Mouse (Mus musculus) heart, embryonic 14.5 days (tissue): ENCODE results near the gene Mettl3. TPM values are rescaled to one million over a fixed set of nuclear protein-coding genes. Genes with fewer than 3 reads are reported as not detected.

ENCODE experiments used
- ATAC-seq: fragments of 200-750 bp; cut with Nextera tagmentation; 2 replicates; pipeline ENCODE4 v1.8.0; 2017; ENCODE audit warnings: low read depth, moderate TSS enrichment; ENCODE audit not compliant: insufficient number of reproducible peaks, insufficient read depth, low FRiP score
- H3K27ac ChIP-seq, 2 experiments: fragments of 200-500 bp in 1 of 2; fragments of 300-500 bp in 1 of 2; sonication (generic) in 1 of 2; replicated peaks in 1 of 2; 2 replicates each; pipeline ENCODE4 v1.5.1; 2012 to 2014; ENCODE audit warnings: low read depth in 2 of 2, low read length in 2 of 2, control low read depth in 1 of 2, mild to moderate bottlenecking in 1 of 2, mixed read lengths in 1 of 2; ENCODE audit not compliant: control insufficient read depth in 1 of 2, insufficient read depth in 1 of 2
- H3K27me3 ChIP-seq: fragments of 300-500 bp; sonication (generic); 2 replicates; pipeline ENCODE4 v1.6.1; 2014; ENCODE audit warnings: mild to moderate bottlenecking, low read length, control low read depth; ENCODE audit not compliant: control insufficient read depth, insufficient read depth
- H3K36me3 ChIP-seq: fragments of 300-500 bp; sonication (generic); 2 replicates; pipeline ENCODE4 v1.6.1; 2014; ENCODE audit warnings: mild to moderate bottlenecking, control low read depth, low read length, mixed read lengths; ENCODE audit not compliant: control insufficient read depth, insufficient read depth
- H3K4me1 ChIP-seq, 2 experiments: fragments of 200-500 bp in 1 of 2; fragments of 300-500 bp in 1 of 2; sonication (generic) in 1 of 2; 2 replicates each; pipeline ENCODE4 v1.6.1; 2012 to 2014; ENCODE audit warnings: low read length in 2 of 2, control low read depth in 1 of 2, mixed read lengths in 1 of 2; ENCODE audit not compliant: control insufficient read depth in 2 of 2, insufficient read depth in 2 of 2
- H3K4me2 ChIP-seq: fragments of 300-500 bp; sonication (generic); 2 replicates; pipeline ENCODE4 v1.6.1; 2014; ENCODE audit warnings: mild to moderate bottlenecking, low read length
- H3K4me3 ChIP-seq, 2 experiments: fragments of 200-500 bp in 1 of 2; fragments of 300-500 bp in 1 of 2; sonication (generic) in 1 of 2; 2 replicates each; pipeline ENCODE4 v1.5.1; 2012 to 2014; ENCODE audit warnings: low read length in 2 of 2, mild to moderate bottlenecking in 2 of 2, control low read depth in 1 of 2, low read depth in 1 of 2, moderate library complexity in 1 of 2; ENCODE audit not compliant: control insufficient read depth in 1 of 2, insufficient read depth in 1 of 2
- H3K9ac ChIP-seq: fragments of 300-500 bp; sonication (generic); 2 replicates; pipeline ENCODE4 v1.6.1; 2014; ENCODE audit warnings: mild to moderate bottlenecking, low read length
- H3K9me3 ChIP-seq: fragments of 300-500 bp; sonication (generic); 2 replicates; pipeline ENCODE4 v1.6.1; 2016; ENCODE audit warnings: low read length, control low read depth; ENCODE audit not compliant: control insufficient read depth
- WGBS: fragments of 180-500 bp; shearing (Covaris S2); extraction: QIAGEN DNeasy Blood & Tissue Kit; methylation state at CpG from one replicate; pipeline ENCODE4 v1.1.7; 2014; 5-methylcytosine and 5-hydroxymethylcytosine counted together
- polyA plus RNA-seq: library from polyadenylated mRNA; unstranded; fragments of >200 nt; fragmentation: Nextera tagmentation; extraction: Ambion mirVana; gene quantifications from 2 replicates; pipeline ENCODE4 v1.2.1, GENCODE M21; 2014

Mettl3 gene
- polyA plus RNA-seq, 1 experiment from 2014 or later, result 24.1 TPM

GRCm38 (mm10) chr14:52327375-52327901, 22.5 kb upstream of the Mettl3 start:
- peaks cover 2 to 6% of the 10 kb centered on the region in 2 experiments; a peak in 3 of 4 replicates for H3K4me1 ChIP-seq
- peaks cover 34% of the 10 kb centered on the region for H3K27me3 ChIP-seq
- no peak overlapping the region for H3K9ac ChIP-seq
- ATAC-seq, result no peak
- no peaks in the 10 kb centered on the region for H3K36me3 ChIP-seq
- peak overlapping the region; percentile 47 for H3K4me3 ChIP-seq
- H3K27ac ChIP-seq, result no peak overlapping the region
- H3K4me2 ChIP-seq, result peak overlapping the region; percentile 85
- 3% methylated on average over 14 of the region's 14 CpGs for WGBS
- no peaks in the 10 kb centered on the region for H3K9me3 ChIP-seq

- H3K4me1 ChIP-seq, result peaks cover 2 to 6% of the 10 kb centered on the region in 2 experiments; a peak in 3 of 4 replicates
- H3K9ac ChIP-seq, result no peak overlapping the region
- H3K27me3 ChIP-seq, result peaks cover 29% of the 10 kb centered on the region
- no peak for ATAC-seq
- H3K4me3 ChIP-seq, result no peak overlapping the region
- no peak overlapping the region for H3K27ac ChIP-seq
- 18% methylated on average over 4 of the region's 4 CpGs for WGBS
- H3K9me3 ChIP-seq, result no peaks in the 10 kb centered on the region
- H3K36me3 ChIP-seq, result no peaks in the 10 kb centered on the region
- H3K4me2 ChIP-seq, result no peak overlapping the region
Observed at GRCm38 (mm10) chr14:52325890-52326289, 21.0 kb upstream of the Mettl3 start.

DNA sequence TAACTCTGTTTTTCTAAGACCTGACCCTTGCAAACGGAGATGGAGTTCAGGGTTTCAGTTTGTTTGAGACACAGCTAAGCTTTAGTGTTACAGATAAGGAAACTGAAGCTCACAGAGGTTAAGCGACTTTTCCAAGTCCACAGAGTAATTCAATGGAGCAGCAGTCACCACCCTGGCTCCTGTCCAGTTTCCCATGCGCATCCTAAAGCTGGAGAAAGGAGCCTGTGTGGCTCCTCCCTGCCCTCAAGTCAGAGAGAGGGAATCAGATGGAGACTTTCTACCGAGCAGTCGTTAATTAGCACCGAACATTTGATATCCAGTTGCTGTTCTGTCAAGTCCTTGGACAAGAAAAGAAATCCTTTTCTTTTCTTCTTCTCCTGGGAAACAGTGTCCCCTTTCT, 14.4 kb upstream of the Mettl3 start:
- no peaks in the 10 kb centered on the region for H3K27me3 ChIP-seq
- no peak for ATAC-seq
- no peaks in the 10 kb centered on the region for H3K9me3 ChIP-seq
- H3K36me3 ChIP-seq, result peaks cover 3% of the 10 kb centered on the region; the same call in 1 of the 2 replicates
- peaks cover 8 to 17% of the 10 kb centered on the region in 2 experiments; a peak in 3 of 4 replicates for H3K4me1 ChIP-seq
- H3K4me3 ChIP-seq, result no peak overlapping the region
- H3K27ac ChIP-seq, result no peak overlapping the region
- 48% methylated on average over 6 of the region's 6 CpGs for WGBS
- no peak overlapping the region for H3K4me2 ChIP-seq
- no peak overlapping the region for H3K9ac ChIP-seq

DNA sequence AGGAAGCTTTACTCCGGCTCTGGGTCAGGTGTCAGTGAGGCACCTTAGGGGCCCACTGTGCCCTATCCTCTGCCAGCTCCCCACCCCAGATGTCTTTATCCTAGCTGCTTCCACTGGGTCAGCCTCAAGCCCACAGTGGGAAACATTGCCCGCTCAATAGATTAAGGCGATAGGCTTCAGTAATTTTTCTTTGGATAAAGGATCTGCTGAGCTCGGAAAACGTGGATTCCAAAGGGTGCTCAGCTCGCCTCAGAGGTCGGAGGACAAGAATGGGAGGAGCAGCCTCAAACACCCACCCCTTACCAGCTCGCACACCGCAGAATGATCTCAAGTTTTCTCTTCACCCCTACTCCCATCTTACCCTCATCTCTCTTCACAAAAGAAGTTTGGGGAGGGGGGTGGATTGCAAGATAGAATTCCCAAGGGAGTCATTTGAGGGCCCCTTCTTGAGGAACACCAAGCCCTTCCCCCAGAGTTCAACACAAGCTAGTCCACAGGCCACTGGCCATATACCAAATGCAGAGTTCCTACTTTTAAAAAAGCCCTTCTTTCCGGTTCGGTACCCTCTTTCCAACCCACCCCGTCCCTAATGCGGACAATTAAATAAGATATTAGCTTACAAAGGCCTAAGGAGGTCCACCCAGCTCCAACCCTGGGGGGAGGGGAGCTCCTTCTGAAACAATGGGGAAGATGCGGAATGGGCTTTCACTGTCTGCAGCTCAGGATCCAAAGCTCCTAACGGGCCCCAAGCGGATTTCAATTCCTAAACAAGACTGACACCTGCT, 11.7 kb upstream of the Mettl3 start:
- peaks cover 8 to 17% of the 10 kb centered on the region in 2 experiments; a peak in 3 of 4 replicates for H3K4me1 ChIP-seq
- H3K36me3 ChIP-seq, result peaks cover 30% of the 10 kb centered on the region
- 10% methylated on average over 16 of the region's 16 CpGs for WGBS
- peak overlapping the region; percentile 81 to 89 for H3K4me3 ChIP-seq
- H3K27ac ChIP-seq, result peak overlapping the region; percentile 64 to 81
- ATAC-seq, result peak; percentile 45
- no peaks in the 10 kb centered on the region for H3K9me3 ChIP-seq
- no peaks in the 10 kb centered on the region for H3K27me3 ChIP-seq
- peak overlapping the region; percentile 93 for H3K4me2 ChIP-seq
- H3K9ac ChIP-seq, result peak overlapping the region; percentile 92

GRCm38 (mm10) chr14:52315792-52316440, 11.0 kb upstream of the Mettl3 start:
- peak; percentile 72 for ATAC-seq
- Histone ChIP-seq H3K4me3 (peak overlapping the region; percentile 81 to 89), H3K27me3 (no peaks in the 10 kb centered on the region), H3K27ac (peak overlapping the region; percentile 80 to 81), H3K9ac (peak overlapping the region; percentile 92), H3K9me3 (no peaks in the 10 kb centered on the region), H3K4me1 (peaks cover 8 to 17% of the 10 kb centered on the region in 2 experiments; a peak in 3 of 4 replicates), H3K36me3 (peaks cover 35% of the 10 kb centered on the region), H3K4me2 (peak overlapping the region; percentile 93)
- under 1% methylated on average over 33 of the region's 41 CpGs for WGBS

- Histone ChIP-seq H3K4me1 (peaks cover 8 to 17% of the 10 kb centered on the region in 2 experiments; a peak in 3 of 4 replicates), H3K4me2 (peak overlapping the region; percentile 93), H3K27me3 (no peaks in the 10 kb centered on the region), H3K9ac (peak overlapping the region; percentile 92), H3K4me3 (peak overlapping the region; percentile 81 to 89), H3K27ac (peak overlapping the region; percentile 80 to 81; a peak in 3 of 4 replicates), H3K36me3 (peaks cover 35% of the 10 kb centered on the region), H3K9me3 (no peaks in the 10 kb centered on the region)
- WGBS, result 1% methylated on average over 17 of the region's 17 CpGs
- ATAC-seq, result no peak
Observed at GRCm38 (mm10) chr14:52315283-52315780, 10.4 kb upstream of the Mettl3 start.

DNA sequence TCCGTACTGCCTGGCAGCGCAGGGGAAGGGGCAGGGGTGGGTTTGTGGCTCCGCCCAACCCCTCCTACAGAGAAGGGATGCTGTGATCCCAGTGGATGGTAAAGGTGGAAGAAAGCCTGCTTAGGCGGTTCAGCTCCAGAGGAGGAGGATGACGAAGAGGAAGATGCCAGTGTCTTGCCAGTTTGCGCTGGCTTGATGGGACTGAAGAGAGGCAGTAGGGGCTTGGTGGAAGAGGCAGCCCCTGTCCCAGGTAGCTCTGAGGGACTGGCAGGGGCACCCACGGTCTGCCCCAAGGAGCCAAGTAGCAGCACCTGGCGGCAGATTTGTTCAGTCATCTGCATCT, 9.9 kb upstream of the Mettl3 start:
- 57% methylated on average over 8 of the region's 8 CpGs for WGBS
- peak overlapping the region; percentile 92 for H3K9ac ChIP-seq
- no peak for ATAC-seq

More for the DNA sequence above, 9.9 kb upstream of the Mettl3 start:
- Histone ChIP-seq H3K36me3 (peaks cover 36% of the 10 kb centered on the region), H3K27ac (no peak overlapping the region), H3K4me2 (peak overlapping the region; percentile 93), H3K27me3 (no peaks in the 10 kb centered on the region), H3K4me3 (peak overlapping the region in 1 of 2 experiments; percentile 89; a peak in 2 of 4 replicates), H3K4me1 (peaks cover 8 to 17% of the 10 kb centered on the region in 2 experiments; a peak in 3 of 4 replicates), H3K9me3 (no peaks in the 10 kb centered on the region)
